Mouse (Mus musculus): ENCODE data around the gene Parp1. TPM values are rescaled to one million over a fixed set of nuclear protein-coding genes. Genes with fewer than 3 reads are reported as not detected.
A peak's percentile ranks its signal among the peaks of the same experiment; 100 is the strongest.

Gene Parp1
- polyA plus RNA-seq, 1 experiment from 2014 or later, result 281 TPM

DNA sequence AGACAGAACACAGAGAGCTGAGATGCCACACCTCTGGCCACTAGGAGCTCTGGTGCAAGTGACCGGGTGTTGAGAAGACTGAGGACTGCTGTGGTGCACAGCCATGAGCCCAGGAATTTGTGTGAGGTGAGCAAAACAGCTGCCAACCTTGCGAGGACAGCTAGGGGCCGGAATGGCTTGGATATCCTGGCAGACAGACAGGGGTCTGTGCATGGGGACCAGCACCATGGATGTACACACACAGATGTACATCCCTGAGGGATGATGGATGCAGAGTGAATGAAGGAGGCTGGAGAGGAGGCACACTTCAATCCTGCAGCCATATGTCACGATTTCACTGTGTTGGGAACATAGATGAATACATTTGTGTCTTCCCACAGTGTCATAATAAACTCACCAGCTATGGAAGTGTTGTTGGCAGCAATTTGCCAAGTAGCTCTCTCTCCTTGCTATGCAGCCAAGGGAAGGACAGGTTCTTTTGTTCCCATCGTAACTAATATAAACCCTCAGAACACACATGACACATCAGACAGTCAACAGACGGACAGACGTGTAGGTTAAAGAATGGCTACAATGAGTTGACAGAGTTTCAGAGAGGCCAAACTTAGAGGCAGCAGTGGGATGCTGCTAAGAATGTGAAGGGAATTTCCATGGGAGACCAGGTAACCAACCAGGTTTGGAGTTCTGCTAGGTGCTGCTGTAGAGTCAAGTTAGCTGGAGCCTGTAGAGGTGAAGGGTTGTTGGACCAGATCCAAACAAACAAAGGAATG is 19.0 kb upstream of the Parp1 start:
- WGBS, result 70% methylated on average over 7 of the region's 7 CpGs
- no peak overlapping the region for H3K4me2 ChIP-seq (ENCODE audit: low read depth, low read length, severe bottlenecking)
- H3K36me3 ChIP-seq (ENCODE audit: control insufficient read depth, insufficient read depth, low read length), result no peaks in the 10 kb centered on the region
- no peak for ATAC-seq (replicated peaks; ENCODE audit: low FRiP score)
- H3K27ac ChIP-seq (ENCODE audit: low read depth, low read length), result no peak overlapping the region
- no peak overlapping the region for H3K9ac ChIP-seq (ENCODE audit: low read length)
- H3K9me3 ChIP-seq (ENCODE audit: control insufficient read depth, low read length), result no peaks in the 10 kb centered on the region
- H3K4me1 ChIP-seq (replicated peaks; ENCODE audit: control insufficient read depth, insufficient read depth, low read length), result peaks cover 18% of the 10 kb centered on the region
- DNase-seq (ENCODE audit: low spot score), result no peak
- H3K27me3 ChIP-seq (ENCODE audit: control insufficient read depth, insufficient read depth, low read length), result peaks cover 9% of the 10 kb centered on the region
- H3K4me3 ChIP-seq (ENCODE audit: low read depth, low read length), result no peak overlapping the region

DNA sequence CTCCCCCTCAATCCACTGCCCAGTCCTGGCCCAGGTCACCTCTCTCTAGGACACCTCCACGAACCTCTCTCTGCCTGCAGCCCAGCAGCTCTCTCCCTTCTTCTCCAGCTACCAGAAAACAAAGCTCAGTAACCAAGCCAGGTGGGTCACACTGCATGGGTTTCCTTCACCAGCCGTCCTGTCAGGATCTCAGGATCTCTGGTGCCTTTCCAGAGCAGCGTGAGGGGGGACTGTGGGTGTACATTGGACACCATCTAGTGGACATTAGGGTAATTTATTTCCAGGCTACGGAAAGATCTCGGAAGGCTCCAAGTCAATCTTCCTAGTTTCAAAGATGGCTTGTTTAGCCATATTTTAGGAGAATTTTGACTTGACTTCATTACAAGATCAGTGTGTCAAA is 18.0 kb upstream of the Parp1 start:
- DNase-seq (ENCODE audit: low spot score), result peak; percentile 64
- Histone ChIP-seq H3K36me3 (ENCODE audit: control insufficient read depth, insufficient read depth, low read length) (no peaks in the 10 kb centered on the region), H3K27me3 (ENCODE audit: control insufficient read depth, insufficient read depth, low read length) (peaks cover 9% of the 10 kb centered on the region), H3K4me3 (ENCODE audit: low read depth, low read length) (no peak overlapping the region), H3K9ac (ENCODE audit: low read length) (no peak overlapping the region), H3K4me2 (ENCODE audit: low read depth, low read length, severe bottlenecking) (no peak overlapping the region), H3K27ac (ENCODE audit: low read depth, low read length) (no peak overlapping the region), H3K9me3 (ENCODE audit: control insufficient read depth, low read length) (no peaks in the 10 kb centered on the region), H3K4me1 (replicated peaks; ENCODE audit: control insufficient read depth, insufficient read depth, low read length) (peaks cover 18% of the 10 kb centered on the region)
- no peak for ATAC-seq (replicated peaks; ENCODE audit: low FRiP score)
- 18% methylated on average over 5 of the region's 5 CpGs for WGBS

- H3K9ac ChIP-seq (ENCODE audit: low read length), result no peak overlapping the region
- DNase-seq (ENCODE audit: low spot score) (no peak), ATAC-seq (replicated peaks; ENCODE audit: low FRiP score) (no peak)
- H3K27ac ChIP-seq (ENCODE audit: low read depth, low read length), result no peak overlapping the region
- H3K4me2 ChIP-seq (ENCODE audit: low read depth, low read length, severe bottlenecking), result no peak overlapping the region
- H3K27me3 ChIP-seq (ENCODE audit: control insufficient read depth, insufficient read depth, low read length), result no peaks in the 10 kb centered on the region
- WGBS, result 85% methylated on average over 5 of the region's 5 CpGs
- H3K4me1 ChIP-seq (replicated peaks; ENCODE audit: control insufficient read depth, insufficient read depth, low read length), result 0 out of 2 replicates have a peak, but pooled peaks cover 3% of the 10 kb centered on the region
- no peaks in the 10 kb centered on the region for H3K36me3 ChIP-seq (ENCODE audit: control insufficient read depth, insufficient read depth, low read length)
- H3K4me3 ChIP-seq (ENCODE audit: low read depth, low read length), result no peak overlapping the region
- H3K9me3 ChIP-seq (ENCODE audit: control insufficient read depth, low read length), result no peaks in the 10 kb centered on the region
These were observed 11.8 kb upstream of the Parp1 start for GRCm38 (mm10) chr1:180556899-180557298.

GRCm38 (mm10) chr1:180559454-180559853 is 9.3 kb upstream of the Parp1 start:
- Histone ChIP-seq H3K4me1 (replicated peaks; ENCODE audit: control insufficient read depth, insufficient read depth, low read length) (0 out of 2 replicates have a peak, but pooled peaks cover 3% of the 10 kb centered on the region), H3K9ac (ENCODE audit: low read length) (no peak overlapping the region), H3K9me3 (ENCODE audit: control insufficient read depth, low read length) (no peaks in the 10 kb centered on the region), H3K4me2 (ENCODE audit: low read depth, low read length, severe bottlenecking) (no peak overlapping the region), H3K27me3 (ENCODE audit: control insufficient read depth, insufficient read depth, low read length) (no peaks in the 10 kb centered on the region), H3K36me3 (ENCODE audit: control insufficient read depth, insufficient read depth, low read length) (no peaks in the 10 kb centered on the region), H3K4me3 (ENCODE audit: low read depth, low read length) (no peak overlapping the region), H3K27ac (ENCODE audit: low read depth, low read length) (no peak overlapping the region)
- 61% methylated on average over 8 of the region's 8 CpGs for WGBS
- ATAC-seq (replicated peaks; ENCODE audit: low FRiP score) (no peak), DNase-seq (ENCODE audit: low spot score) (no peak)

DNA sequence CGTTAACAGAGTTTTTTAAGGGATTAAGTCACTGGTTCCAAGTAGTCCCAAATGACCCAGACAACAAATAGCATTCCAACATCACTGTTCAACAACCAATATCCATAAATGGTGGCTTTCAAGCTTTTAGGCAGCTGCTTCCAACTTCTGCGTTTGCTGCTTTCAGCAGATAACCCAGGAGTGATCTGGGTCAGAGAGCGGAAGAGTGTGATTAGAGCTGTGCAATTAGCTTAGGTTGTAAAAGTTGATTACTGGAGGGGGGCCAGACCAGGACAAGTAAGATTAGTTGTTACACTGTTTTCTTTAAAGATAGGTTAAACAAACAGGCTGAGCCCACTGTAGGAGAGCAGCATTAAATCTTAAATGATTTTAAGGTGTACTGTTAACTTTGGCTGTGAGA is 7.5 kb upstream of the Parp1 start:
- WGBS, result 60% methylated on average over 3 of the region's 3 CpGs

DNA sequence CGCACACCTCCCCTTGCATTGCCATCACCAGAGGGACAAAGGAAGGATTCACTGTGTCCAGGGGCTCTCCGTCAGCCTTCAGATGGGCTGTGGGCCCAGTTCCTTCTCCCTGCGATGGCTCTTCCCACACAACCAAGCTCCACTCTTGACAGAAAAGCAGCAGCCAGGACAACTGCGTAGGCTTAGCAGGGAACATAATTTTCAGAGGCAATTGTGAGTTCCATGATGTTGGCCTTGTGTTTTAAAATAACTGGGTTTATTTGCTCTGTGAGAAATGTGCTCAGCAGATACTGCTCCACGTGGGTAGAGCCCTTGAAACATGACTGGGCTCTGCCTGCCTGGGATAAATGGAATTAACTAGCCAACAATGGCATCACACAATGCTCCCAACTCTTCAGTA is 3.8 kb upstream of the Parp1 start:
- peak; percentile 32 for DNase-seq (ENCODE audit: low spot score)
- peaks cover 2% of the 10 kb centered on the region for H3K4me1 ChIP-seq (replicated peaks; ENCODE audit: control insufficient read depth, insufficient read depth, low read length)
- H3K4me2 ChIP-seq (ENCODE audit: low read depth, low read length, severe bottlenecking), result no peak overlapping the region
- H3K36me3 ChIP-seq (ENCODE audit: control insufficient read depth, insufficient read depth, low read length), result no peaks in the 10 kb centered on the region
- WGBS, result 85% methylated on average over 5 of the region's 5 CpGs
- no peak overlapping the region for H3K9ac ChIP-seq (ENCODE audit: low read length)
- no peak overlapping the region for H3K4me3 ChIP-seq (ENCODE audit: low read depth, low read length)
- no peaks in the 10 kb centered on the region for H3K27me3 ChIP-seq (ENCODE audit: control insufficient read depth, insufficient read depth, low read length)
- H3K27ac ChIP-seq (ENCODE audit: low read depth, low read length), result no peak overlapping the region
- no peaks in the 10 kb centered on the region for H3K9me3 ChIP-seq (ENCODE audit: control insufficient read depth, low read length)
- ATAC-seq (replicated peaks; ENCODE audit: low FRiP score), result no peak

More for the DNA sequence above, 7.5 kb upstream of the Parp1 start:
- no peaks in the 10 kb centered on the region for H3K9me3 ChIP-seq (ENCODE audit: control insufficient read depth, low read length)
- DNase-seq (ENCODE audit: low spot score), result no peak
- no peak overlapping the region for H3K4me3 ChIP-seq (ENCODE audit: low read depth, low read length)
- 0 out of 2 replicates have a peak, but pooled peaks cover 3% of the 10 kb centered on the region for H3K4me1 ChIP-seq (replicated peaks; ENCODE audit: control insufficient read depth, insufficient read depth, low read length)
- no peak for ATAC-seq (replicated peaks; ENCODE audit: low FRiP score)
- H3K9ac ChIP-seq (ENCODE audit: low read length), result no peak overlapping the region
- H3K27me3 ChIP-seq (ENCODE audit: control insufficient read depth, insufficient read depth, low read length), result no peaks in the 10 kb centered on the region
- H3K4me2 ChIP-seq (ENCODE audit: low read depth, low read length, severe bottlenecking), result no peak overlapping the region
- no peak overlapping the region for H3K27ac ChIP-seq (ENCODE audit: low read depth, low read length)
- no peaks in the 10 kb centered on the region for H3K36me3 ChIP-seq (ENCODE audit: control insufficient read depth, insufficient read depth, low read length)

GRCm38 (mm10) chr1:180567761-180568160 is 963 bp upstream of the Parp1 start:
- Histone ChIP-seq H3K4me1 (replicated peaks; ENCODE audit: control insufficient read depth, insufficient read depth, low read length) (peaks cover 10% of the 10 kb centered on the region), H3K9ac (ENCODE audit: low read length) (no peak overlapping the region), H3K36me3 (ENCODE audit: control insufficient read depth, insufficient read depth, low read length) (peaks cover 2% of the 10 kb centered on the region; the same call in 1 of the 2 replicates), H3K27ac (ENCODE audit: low read depth, low read length) (no peak overlapping the region), H3K4me3 (ENCODE audit: low read depth, low read length) (no peak overlapping the region), H3K9me3 (ENCODE audit: control insufficient read depth, low read length) (no peaks in the 10 kb centered on the region), H3K4me2 (ENCODE audit: low read depth, low read length, severe bottlenecking) (no peak overlapping the region), H3K27me3 (ENCODE audit: control insufficient read depth, insufficient read depth, low read length) (no peaks in the 10 kb centered on the region)
- 78% methylated on average over 4 of the region's 4 CpGs for WGBS
- ATAC-seq (replicated peaks; ENCODE audit: low FRiP score) (no peak), DNase-seq (ENCODE audit: low spot score) (no peak)

- Histone ChIP-seq H3K4me3 (ENCODE audit: low read depth, low read length) (peak overlapping the region; percentile 85), H3K36me3 (ENCODE audit: control insufficient read depth, insufficient read depth, low read length) (peaks cover 2% of the 10 kb centered on the region; the same call in 1 of the 2 replicates), H3K27ac (ENCODE audit: low read depth, low read length) (no peak overlapping the region), H3K9me3 (ENCODE audit: control insufficient read depth, low read length) (no peaks in the 10 kb centered on the region), H3K4me1 (replicated peaks; ENCODE audit: control insufficient read depth, insufficient read depth, low read length) (peaks cover 10% of the 10 kb centered on the region), H3K27me3 (ENCODE audit: control insufficient read depth, insufficient read depth, low read length) (no peaks in the 10 kb centered on the region), H3K9ac (ENCODE audit: low read length) (peak overlapping the region; percentile 92), H3K4me2 (ENCODE audit: low read depth, low read length, severe bottlenecking) (peak overlapping the region; percentile 74)
- 34% methylated on average over 7 of the region's 7 CpGs for WGBS
- DNase-seq (ENCODE audit: low spot score), result no peak
- peak; percentile 35 for ATAC-seq (replicated peaks; ENCODE audit: low FRiP score)
These were observed 476 bp upstream of the Parp1 start for GRCm38 (mm10) chr1:180568248-180568647.

GRCm38 (mm10) chr1:180569453-180569852 is 729 bp downstream of the Parp1 start:
- peaks cover 10% of the 10 kb centered on the region for H3K4me1 ChIP-seq (replicated peaks; ENCODE audit: control insufficient read depth, insufficient read depth, low read length)
- peak overlapping the region; percentile 92 for H3K9ac ChIP-seq (ENCODE audit: low read length)
- ATAC-seq (replicated peaks; ENCODE audit: low FRiP score), result no peak
- H3K9me3 ChIP-seq (ENCODE audit: control insufficient read depth, low read length), result no peaks in the 10 kb centered on the region
- peak overlapping the region; percentile 74 for H3K4me2 ChIP-seq (ENCODE audit: low read depth, low read length, severe bottlenecking)
- peak overlapping the region; percentile 85 for H3K4me3 ChIP-seq (ENCODE audit: low read depth, low read length)
- H3K36me3 ChIP-seq (ENCODE audit: control insufficient read depth, insufficient read depth, low read length), result peaks cover 10% of the 10 kb centered on the region
- peak overlapping the region; percentile 83 for H3K27ac ChIP-seq (ENCODE audit: low read depth, low read length)
- no peaks in the 10 kb centered on the region for H3K27me3 ChIP-seq (ENCODE audit: control insufficient read depth, insufficient read depth, low read length)
- under 1% methylated on average over 17 of the region's 17 CpGs for WGBS
- DNase-seq (ENCODE audit: low spot score), result no peak
